Mouse (Mus musculus) C2C12 (cell line): ENCODE measurements around the gene Aktip. TPM values are rescaled to one million over a fixed set of nuclear protein-coding genes. Genes with fewer than 3 reads are reported as not detected.

Source experiments
- H3K27me3 ChIP-seq: one replicate; pipeline ENCODE4 v1.6.1; 2011; ENCODE audit not compliant: control insufficient read depth, insufficient read depth, insufficient read length
- H3K36me3 ChIP-seq: one replicate; pipeline ENCODE4 v1.6.1; 2011; ENCODE audit not compliant: control insufficient read depth, insufficient read depth
- H3K4me3 ChIP-seq: one replicate; pipeline ENCODE4 v1.5.1; 2011; ENCODE audit warnings: mild to moderate bottlenecking, control low read depth; ENCODE audit not compliant: poor library complexity, insufficient read depth, severe bottlenecking
- H3K79me2 ChIP-seq: one replicate; pipeline ENCODE4 v1.6.1; 2011; ENCODE audit not compliant: control insufficient read depth, insufficient read depth
- H3K79me3 ChIP-seq: one replicate; pipeline ENCODE4 v1.6.1; 2011; ENCODE audit warnings: low read depth, control low read depth
- H3ac ChIP-seq: one replicate; pipeline ENCODE3; 2011; ENCODE audit warnings: low read depth; ENCODE audit not compliant: control insufficient read depth, insufficient read length
- CEBPB ChIP-seq: IDR thresholded peaks from one replicate; pipeline ENCODE4 v1.6.1; 2011; ENCODE audit warnings: low read depth, mild to moderate bottlenecking, control low read depth, moderate library complexity
- CTCF ChIP-seq: IDR thresholded peaks from one replicate; pipeline ENCODE4 v1.5.1; 2011; ENCODE audit not compliant: control insufficient read depth, insufficient read depth, insufficient read length
- FOSL1 ChIP-seq: IDR thresholded peaks from one replicate; pipeline ENCODE4 v1.8.0; 2011; ENCODE audit warnings: mild to moderate bottlenecking, low read length; ENCODE audit not compliant: poor library complexity, insufficient read depth, severe bottlenecking
- MAX ChIP-seq: IDR thresholded peaks from one replicate; pipeline ENCODE4 v1.6.1; 2011; ENCODE audit warnings: mild to moderate bottlenecking, control low read depth
- MYOD1 ChIP-seq: IDR thresholded peaks from one replicate; pipeline ENCODE4 v1.6.1; 2011; ENCODE audit warnings: low read depth; ENCODE audit not compliant: control insufficient read depth, insufficient read length
- MYOG ChIP-seq: IDR thresholded peaks from one replicate; pipeline ENCODE4 v1.6.1; 2011; ENCODE audit not compliant: control insufficient read depth, insufficient read length; ENCODE audit errors: extremely low read depth
- USF1 ChIP-seq: IDR thresholded peaks from one replicate; pipeline ENCODE4 v1.6.1; 2011; ENCODE audit warnings: low read depth, mild to moderate bottlenecking, control low read depth, moderate library complexity
- polyA plus RNA-seq: library from polyadenylated mRNA; unstranded; fragments of >200 nt; fragmentation: generic; extraction: Trizol; gene quantifications from one replicate; pipeline ENCODE4 v1.2.1, GENCODE M21; 2012; ENCODE audit warnings: missing spikeins

Gene Aktip
- polyA plus RNA-seq, 1 experiment: 13.0 TPM

DNA sequence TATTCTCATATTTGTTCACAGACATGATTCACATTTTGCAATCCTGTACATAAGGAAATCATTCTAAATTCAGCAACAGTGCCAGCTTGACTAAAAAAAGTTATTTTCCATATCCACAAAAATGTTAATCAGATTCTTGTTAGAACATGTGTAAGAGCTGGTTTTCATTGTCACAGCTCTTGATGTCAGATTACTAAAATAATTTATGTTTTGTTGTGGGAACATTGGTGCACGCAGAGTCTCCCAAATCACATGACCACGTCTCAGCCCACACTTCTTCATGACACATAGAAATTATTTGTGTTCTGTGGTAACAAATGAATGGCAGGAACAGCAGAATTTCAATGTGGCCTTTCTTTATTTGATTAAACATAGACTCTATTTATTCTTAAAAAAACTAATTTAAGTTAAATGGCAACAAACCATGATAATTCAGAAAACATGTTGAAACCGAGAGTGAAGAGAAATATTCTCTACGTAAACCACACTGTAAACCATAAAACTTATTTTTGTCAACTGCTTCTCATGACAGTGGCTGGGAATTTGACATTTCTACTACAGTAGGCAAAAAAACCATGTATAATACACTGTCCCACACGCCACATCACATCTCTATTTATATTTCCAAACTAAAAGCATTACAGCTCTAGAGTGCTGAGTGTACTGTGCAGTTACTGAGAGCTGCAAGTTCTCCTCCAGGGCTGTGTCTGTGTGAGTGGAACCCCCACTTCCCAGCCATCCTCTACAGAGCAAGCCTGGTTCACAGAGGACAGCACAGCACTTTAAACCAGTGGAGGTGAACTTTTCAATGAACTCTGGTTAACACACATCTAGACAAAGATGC lies 17.5 kb upstream of the Aktip start:
- H3K79me2 ChIP-seq: no peaks in the 10 kb centered on the region
- no peak overlapping the region for H3K4me3 ChIP-seq
- TF ChIP-seq MYOD1: peak; percentile 51
- TF ChIP-seq MYOG: no peak
- peak; percentile 79 for TF ChIP-seq USF1
- TF ChIP-seq FOSL1: no peak
- no peak for TF ChIP-seq CEBPB
- no peak for TF ChIP-seq MAX
- TF ChIP-seq CTCF: no peak
- H3ac ChIP-seq: no peak overlapping the region
- H3K36me3 ChIP-seq: no peaks in the 10 kb centered on the region
- no peaks in the 10 kb centered on the region for H3K79me3 ChIP-seq
- no peaks in the 10 kb centered on the region for H3K27me3 ChIP-seq

DNA sequence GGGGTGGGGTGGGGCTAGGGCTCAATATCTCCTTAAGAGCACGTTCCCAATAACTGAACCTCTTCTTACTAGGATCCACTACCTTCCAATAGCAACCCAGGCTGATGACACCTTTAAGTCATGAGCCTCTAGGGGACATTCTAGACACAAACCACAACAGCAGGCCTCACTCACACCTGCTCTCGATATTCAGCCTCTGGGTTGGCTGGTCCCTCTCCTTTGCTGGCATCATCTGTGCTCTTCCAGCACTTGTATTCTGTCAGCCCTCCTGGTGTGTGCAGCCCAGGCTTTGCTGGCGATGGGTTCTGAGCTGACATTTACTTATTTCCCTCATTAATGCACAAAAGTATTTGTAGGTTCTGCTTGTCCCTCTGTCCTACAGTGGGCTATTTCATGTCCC lies 14.5 kb upstream of the Aktip start:
- H3K79me3 ChIP-seq: no peaks in the 10 kb centered on the region
- H3K79me2 ChIP-seq: no peaks in the 10 kb centered on the region
- H3K27me3 ChIP-seq: no peaks in the 10 kb centered on the region
- no peaks in the 10 kb centered on the region for H3K36me3 ChIP-seq
- no peak overlapping the region for H3ac ChIP-seq
- no peak overlapping the region for H3K4me3 ChIP-seq
- no peak for TF ChIP-seq CTCF
- TF ChIP-seq FOSL1: no peak
- no peak for TF ChIP-seq MYOD1
- TF ChIP-seq MAX: no peak
- TF ChIP-seq MYOG: no peak
- no peak for TF ChIP-seq USF1
- no peak for TF ChIP-seq CEBPB

DNA sequence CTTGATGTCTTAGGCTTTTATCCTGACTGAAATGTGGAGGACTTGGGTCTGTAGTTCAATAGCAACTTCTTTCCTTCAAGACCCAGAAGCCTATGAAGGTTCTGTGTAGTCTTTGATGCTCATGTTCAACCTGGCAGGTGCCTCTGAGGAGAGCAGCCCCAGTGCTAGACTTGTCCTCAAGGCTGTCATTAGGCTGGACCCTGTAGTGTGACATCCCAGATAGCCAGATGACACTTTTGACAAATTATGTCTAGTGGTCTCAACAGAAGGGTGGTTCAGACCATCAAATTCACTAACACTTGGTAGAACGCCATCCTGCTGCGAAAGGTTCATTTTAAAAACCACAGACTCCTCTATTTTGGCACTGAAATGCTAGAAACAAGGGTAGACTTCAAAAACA lies 13.2 kb upstream of the Aktip start:
- TF ChIP-seq FOSL1: no peak
- no peak for TF ChIP-seq MYOG
- no peak for TF ChIP-seq CEBPB
- no peak for TF ChIP-seq USF1
- no peak for TF ChIP-seq CTCF
- TF ChIP-seq MYOD1: no peak
- TF ChIP-seq MAX: no peak
- H3K27me3 ChIP-seq: no peaks in the 10 kb centered on the region
- no peaks in the 10 kb centered on the region for H3K79me2 ChIP-seq
- H3K79me3 ChIP-seq: no peaks in the 10 kb centered on the region
- no peak overlapping the region for H3K4me3 ChIP-seq
- H3ac ChIP-seq: no peak overlapping the region
- no peaks in the 10 kb centered on the region for H3K36me3 ChIP-seq

DNA sequence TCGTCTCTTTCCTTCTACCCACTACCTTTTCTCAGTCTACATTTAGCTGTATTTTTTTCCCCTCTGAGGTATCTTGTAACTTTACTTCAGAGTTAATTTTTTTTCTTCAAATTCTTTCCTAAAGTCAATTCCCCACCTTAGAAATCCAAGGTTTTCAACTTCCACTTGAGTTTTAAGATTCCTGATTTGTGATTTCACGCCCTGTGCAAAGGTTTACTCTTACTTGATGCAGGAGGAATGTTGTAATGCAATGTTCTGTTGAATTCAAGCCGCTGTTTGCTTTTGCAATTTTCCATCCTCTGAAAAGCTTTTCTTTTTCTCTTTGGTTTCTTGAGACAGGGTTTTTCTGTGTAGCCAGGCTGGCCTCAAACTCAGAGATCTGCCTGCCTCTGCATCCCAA lies 9.9 kb upstream of the Aktip start:
- Histone ChIP-seq H3K27me3 (no peaks in the 10 kb centered on the region), H3ac (no peak overlapping the region), H3K4me3 (no peak overlapping the region), H3K79me3 (no peaks in the 10 kb centered on the region), H3K36me3 (no peaks in the 10 kb centered on the region), H3K79me2 (no peaks in the 10 kb centered on the region)
- TF ChIP-seq MYOG (no peak), CTCF (no peak), MYOD1 (no peak), CEBPB (no peak), FOSL1 (no peak), USF1 (no peak), MAX (no peak)

DNA sequence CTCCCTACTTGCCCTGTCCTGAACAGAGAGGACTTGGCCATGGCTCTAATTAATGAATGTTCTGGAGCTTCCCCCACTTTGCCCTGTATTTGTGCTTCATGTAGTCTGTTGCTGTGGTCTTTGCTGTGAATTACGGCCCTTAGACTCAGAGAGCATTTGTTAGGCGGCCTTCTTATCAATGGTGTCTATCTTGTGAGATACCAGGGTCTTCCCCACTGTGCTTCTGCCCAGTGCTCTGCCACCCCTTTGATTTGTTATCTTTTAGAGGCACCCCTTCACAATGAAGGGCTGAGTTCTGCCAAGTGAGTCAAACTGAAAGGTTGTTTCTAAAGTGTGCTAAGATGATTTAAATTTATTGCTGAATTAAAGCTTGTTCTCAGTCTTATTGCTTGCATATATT lies 7.9 kb upstream of the Aktip start:
- H3K79me2 ChIP-seq: no peaks in the 10 kb centered on the region
- H3K27me3 ChIP-seq: no peaks in the 10 kb centered on the region
- H3K36me3 ChIP-seq: no peaks in the 10 kb centered on the region
- no peak overlapping the region for H3K4me3 ChIP-seq
- TF ChIP-seq USF1 (no peak), MYOD1 (no peak), MYOG (no peak), FOSL1 (no peak), MAX (no peak), CEBPB (no peak), CTCF (no peak)
- no peaks in the 10 kb centered on the region for H3K79me3 ChIP-seq
- H3ac ChIP-seq: no peak overlapping the region

DNA sequence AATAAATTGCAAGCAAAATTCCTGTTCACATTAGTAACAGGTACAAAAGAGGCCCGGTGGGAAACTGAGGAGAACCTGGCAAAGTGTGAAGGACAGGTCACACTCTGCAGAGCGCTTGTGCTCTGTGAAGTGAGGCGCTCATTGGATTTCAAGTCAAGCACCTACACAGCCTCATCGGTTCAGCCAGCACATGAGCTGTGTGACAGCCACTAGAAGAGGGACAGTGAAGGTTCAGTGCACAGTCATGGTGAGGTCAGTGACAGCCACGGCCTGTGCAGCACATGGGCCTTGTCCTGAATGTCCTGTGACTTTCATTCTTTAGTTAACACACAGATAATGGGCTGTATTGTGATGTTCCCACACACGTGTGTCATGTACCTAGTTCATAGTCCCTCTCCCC lies 6.1 kb upstream of the Aktip start:
- Histone ChIP-seq H3K27me3 (no peaks in the 10 kb centered on the region), H3ac (no peak overlapping the region), H3K79me3 (no peaks in the 10 kb centered on the region), H3K79me2 (no peaks in the 10 kb centered on the region), H3K36me3 (no peaks in the 10 kb centered on the region), H3K4me3 (no peak overlapping the region)
- no peak for TF ChIP-seq USF1
- TF ChIP-seq MYOG: no peak
- no peak for TF ChIP-seq MAX
- no peak for TF ChIP-seq CEBPB
- no peak for TF ChIP-seq FOSL1
